Mouse (Mus musculus) kidney, adult 18-20 months (tissue): ENCODE measurements around the gene Zfp385c.
"Not testable (repeated sequence)": the region's sequence is repeated elsewhere in the genome, so short reads cannot be mapped to it uniquely, and the experiment has no call there.

Source experiments
- DNase-seq: peaks from one replicate; pipeline ENCODE4 v3.0.0; 2021

Zfp385c gene

DNA sequence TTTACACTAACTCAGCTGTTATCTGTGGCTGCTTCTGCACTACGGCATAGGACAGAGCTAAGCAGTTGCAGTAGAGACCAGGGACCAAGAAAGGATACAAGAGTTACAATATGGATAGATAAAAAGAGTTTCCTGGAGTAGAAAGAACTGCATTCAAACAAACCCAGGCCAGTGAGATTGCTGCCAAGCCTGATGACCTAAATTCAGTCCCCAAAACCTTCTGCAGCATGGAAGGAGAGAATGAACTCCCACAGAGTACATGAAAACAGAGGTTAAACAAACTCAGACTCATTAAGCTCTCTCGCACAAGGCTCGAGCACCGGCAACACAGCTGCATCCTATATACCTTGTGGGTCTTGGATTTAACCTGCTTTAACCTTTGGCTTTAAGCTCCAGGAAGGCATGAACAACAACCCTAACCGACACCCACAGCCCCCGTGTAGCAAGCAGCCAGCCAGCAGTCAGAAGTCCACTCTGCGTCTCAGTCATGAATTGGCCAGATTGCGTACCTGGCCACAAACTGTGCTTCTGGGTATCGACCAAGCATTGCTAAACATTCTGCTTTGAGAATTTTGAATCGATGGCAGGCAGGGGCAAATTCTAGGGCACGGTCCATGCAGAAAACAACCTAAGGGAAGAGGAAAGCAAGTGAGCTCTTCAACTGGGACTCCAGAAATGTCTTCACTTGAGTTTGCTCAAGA is 99.8 kb downstream of the Zfp385c start:
- DNase-seq, result no peak

DNA sequence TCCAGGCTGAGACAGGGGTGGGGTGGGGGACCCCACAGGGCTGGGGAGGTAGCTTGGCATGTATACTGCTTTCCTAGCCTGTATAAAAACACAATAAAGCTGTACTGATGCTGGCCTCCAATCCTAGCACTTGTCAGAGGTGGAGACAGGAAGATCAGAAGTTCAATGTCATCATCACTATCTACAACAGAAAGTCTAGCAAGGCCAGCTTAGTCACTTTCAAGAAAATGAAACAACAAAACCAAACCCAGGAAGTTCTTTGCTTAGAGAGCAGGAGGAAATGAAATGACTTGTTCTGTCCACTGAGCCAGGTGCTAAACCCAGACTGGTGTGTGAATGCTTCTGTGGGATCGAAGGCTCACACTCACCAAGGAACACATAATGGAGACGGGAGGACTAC is 103.8 kb downstream of the Zfp385c start:
- no peak for DNase-seq

DNA sequence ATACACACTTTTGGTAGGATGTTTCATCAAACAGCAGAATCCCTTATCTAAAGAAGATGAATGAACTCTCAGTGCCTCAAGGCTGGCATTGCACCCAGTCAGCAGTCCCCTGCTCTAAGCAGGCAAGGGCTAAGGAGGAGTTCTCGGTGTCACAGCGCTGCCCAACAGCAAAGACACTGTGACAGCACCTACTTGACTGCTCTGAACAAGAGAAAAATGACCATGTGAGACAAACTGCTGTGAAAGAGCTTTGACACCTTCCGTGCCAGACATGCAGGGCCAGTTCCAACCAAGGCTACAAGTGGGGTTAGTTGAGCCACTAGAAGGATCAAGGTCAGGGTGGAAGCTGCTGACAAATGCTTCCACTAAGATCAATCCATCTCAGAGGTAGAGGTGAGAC is 107.1 kb downstream of the Zfp385c start:
- no peak for DNase-seq

DNA sequence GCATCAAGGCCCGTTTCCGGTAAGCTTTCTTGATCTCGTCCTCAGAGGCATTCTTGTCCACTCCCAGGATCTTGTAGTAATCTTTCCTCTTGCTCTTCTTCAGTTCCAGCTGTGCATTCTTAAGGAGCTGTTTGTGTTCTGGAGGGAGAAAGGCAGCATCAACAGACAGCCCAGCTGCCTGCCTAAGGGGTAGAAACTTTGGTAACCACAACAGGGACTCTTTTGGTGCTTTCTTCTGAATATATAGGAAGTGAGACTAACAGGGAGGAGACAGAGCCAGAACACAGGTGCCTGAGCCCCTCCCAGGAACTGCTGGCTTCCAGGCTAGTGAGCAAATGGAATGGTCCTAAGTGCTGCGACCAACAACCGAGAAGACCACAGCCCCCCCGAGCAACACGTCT is 107.7 kb downstream of the Zfp385c start:
- DNase-seq, result no peak

DNA sequence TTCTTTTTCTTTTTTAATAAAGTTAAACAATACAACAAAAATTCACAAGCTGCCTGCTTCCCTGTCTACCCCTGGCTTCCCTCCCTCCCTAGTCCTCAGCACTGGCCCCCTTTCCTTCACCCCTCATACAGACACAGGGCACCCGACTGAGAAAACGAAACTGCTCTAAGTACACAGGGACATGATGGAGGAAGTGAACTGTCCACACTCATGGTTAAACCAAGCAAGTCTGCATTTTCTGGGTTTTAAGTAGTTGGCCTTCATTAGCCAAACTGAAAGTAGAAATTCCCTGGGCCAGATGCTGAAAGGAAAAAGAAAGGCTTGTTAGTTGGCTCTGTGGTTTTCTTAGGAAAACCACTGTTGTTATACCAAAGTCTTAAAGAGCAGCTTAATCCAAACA is 109.4 kb downstream of the Zfp385c start:
- DNase-seq, result no peak

DNA sequence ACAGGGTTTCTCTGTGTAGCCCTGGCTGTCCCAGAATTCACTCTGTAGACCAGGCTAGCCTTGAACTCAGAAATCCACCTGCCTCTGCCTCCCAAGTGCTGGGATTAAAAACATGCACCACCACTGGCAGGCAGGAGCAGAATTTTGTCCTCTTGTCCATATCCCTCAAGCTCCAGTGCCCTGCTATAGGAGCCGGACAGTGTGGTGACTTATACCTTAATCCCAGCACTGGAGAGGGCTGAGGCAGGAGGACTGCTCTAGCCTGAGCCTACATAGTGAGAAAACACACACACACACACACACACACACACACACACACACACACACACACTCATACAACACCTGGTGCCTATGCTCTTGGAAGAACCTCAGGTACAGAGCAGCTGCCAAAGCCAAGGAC is 109.8 kb downstream of the Zfp385c start:
- not testable (repeated sequence) for DNase-seq

DNA sequence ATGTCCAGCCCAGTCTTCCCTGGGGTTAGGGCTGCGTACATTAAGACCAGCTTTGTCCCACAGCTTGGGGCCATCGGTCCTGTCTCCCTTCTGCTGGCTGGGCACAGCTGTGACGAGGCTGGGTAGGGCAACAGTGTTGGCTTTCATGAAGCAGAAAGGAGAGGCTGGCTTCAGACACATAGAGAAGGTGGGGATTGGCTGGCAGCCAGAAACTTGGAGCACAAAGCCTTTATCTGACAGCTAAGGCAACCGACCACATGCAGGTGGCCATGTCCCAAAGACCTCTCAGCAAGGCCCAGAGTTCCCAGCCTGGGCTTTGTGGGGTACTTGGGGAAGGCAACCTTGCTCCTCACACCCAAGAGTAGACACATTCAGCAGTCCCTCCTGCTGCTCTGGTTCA is 110.5 kb downstream of the Zfp385c start:
- no peak for DNase-seq

DNA sequence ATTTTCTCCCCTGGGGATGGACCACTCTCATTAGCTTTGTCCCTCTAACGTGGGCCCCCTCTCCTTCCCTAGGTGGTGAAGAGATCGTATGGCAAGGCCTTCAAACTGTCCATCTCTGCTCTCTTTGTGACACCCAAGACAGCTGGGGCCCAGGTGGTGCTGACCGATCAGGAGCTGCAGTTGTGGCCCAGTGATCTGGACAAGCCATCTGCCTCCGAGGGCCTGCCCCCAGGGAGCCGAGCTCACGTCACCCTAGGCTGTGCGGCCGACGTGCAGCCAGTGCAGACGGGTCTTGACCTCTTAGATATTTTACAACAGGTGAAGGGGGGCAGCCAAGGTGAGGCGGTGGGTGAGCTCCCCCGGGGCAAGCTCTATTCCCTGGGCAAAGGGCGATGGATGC is 112.0 kb downstream of the Zfp385c start:
- DNase-seq, result no peak

DNA sequence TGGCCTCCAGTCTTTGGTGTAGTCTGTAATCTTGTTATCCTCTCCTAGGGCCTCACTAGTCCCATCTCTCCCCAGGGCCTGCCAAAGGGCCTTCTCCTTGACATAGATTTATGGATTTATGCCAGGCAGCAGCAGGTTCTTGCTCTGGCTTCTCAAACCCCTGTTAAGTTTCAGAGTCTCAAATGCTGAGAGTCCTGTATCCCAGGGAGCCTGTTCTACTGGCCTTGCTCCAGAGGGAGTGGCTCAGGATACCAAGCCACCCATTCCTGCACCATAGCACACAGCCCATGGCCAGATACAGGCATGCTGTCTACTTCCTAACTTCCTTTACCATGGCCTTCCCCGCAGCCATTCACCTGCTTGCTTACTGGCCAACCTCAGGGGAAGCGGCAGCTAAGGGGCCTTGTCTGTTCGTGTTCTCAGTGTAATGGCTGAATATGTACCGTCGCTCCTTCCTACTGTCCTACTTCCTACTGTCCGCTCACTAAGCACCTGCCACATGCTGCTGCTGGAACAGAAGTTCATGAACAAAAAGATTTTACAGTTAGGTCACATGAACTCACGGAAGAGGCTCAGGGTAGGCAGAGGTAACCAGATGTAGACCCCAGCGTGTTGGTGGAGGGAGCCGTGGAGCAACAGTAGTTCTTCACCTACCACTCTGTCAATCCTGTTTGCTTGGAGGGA is 113.0 kb downstream of the Zfp385c start:
- DNase-seq, result no peak

DNA sequence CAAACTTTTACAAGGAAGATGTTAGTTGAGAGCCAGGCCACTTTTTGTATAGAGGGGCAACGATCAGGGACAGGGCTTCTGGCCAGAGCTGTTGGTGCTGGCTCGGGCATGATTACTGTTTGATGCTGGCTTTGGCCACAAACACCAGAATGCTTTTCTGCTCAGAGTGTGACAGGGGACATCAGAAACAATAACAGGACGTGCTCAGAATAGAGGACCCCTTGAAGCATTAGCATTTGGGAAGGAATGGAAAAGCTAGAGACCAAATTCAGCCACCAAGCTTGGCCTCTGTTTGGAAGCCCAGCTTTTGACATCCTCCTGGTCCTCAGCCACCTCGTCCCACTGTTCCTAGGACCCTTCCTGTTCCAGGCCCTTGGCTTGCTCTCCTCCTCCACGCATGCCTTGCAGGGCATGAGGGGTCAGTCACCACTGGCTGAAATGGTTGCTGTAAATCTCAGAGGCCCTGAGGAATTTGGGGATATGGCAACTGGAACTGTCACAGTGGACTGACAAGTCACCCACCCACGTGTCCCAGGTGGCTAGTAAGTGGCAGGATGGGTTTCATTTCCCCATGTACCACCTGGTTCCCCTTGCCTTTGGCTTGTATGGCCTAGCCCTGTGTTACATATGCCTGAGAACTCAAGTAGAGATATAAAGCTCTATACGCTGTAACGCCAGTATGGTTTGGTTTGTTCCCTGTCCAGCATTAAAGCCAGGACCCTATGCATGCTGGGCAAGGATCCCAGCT is 114.2 kb downstream of the Zfp385c start:
- no peak for DNase-seq
